Mouse (Mus musculus) mesoderm, embryonic 11.5 days (tissue): Measurements from ENCODE around the gene Zkscan1.
"Not testable (repeated sequence)": the region's sequence is repeated elsewhere in the genome, so short reads cannot be mapped to it uniquely, and the experiment has no call there.

Source experiments
- DNase-seq: peaks from one replicate; pipeline ENCODE4 v3.0.0-alpha.2; 2012; ENCODE audit warnings: low read depth, low spot score

Zkscan1 gene

DNA sequence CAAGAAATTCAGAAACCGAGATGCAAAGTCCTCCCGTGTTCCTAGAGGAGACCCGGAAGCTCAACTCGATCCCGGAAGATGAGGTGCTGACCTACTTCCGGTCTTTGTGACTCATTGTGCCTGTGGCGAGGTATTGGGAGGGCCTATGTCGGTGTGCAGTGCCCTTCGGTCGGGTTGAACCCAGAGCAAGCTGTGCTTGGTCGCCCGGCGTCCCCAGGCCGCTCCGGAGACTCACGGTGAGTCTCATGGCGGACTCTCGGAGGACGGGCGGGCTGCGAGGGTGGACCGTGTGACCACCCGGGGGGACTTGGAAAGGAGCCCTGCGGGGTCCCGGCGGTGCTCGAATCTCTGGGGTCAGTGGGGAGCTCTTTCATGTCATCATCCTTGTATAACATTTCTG is at the start of gene Zkscan1:
Gene Zkscan1, plus strand, starts transcription at position 89 of the 400 bp plus-strand sequence.
- peak; percentile 92 for DNase-seq

DNA sequence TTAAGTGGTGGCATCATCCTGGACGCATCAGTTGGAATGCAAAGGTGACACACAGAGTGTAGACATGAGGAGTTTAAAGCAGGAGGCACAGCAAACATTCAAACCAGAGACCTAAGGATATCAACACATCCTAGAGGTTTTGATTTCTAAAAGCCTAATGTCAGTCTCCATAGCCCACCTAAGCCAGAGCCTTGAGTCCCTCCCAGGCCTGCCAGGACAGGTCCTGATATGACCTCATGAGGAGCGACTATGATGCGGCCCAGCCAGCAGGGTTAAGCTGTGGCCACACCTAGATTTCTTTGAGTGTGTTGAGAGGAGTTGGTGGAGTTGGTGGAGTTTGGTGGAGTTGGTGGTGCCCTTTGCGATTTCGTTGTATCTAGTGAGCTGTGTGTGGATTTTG is 32.0 kb upstream of the Zkscan1 start, which contains the start of gene Smok3c:
Gene Smok3c, plus strand, starts transcription at position 301 of the 400 bp plus-strand sequence.
- not testable (repeated sequence) for DNase-seq

DNA sequence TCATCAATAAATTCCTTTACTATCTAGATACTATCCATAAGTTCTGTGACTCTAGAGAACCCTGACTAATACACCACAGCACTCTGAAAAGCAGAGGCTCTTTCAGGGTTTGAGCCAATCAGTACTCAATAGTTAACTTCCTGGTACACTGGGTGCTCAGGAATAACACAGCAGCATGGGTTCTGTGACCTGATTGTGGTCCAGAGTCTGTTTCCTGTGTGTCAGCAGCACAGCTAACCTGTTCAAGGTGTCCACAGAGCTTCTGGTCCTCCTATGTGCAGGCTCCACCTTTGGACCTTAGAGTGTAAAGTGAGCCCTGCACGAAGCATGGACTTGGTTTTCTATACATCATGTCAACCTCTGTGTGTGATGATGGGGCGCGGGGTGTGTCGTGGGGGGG is 11.1 kb upstream of the Zkscan1 start:
- DNase-seq = no peak

DNA sequence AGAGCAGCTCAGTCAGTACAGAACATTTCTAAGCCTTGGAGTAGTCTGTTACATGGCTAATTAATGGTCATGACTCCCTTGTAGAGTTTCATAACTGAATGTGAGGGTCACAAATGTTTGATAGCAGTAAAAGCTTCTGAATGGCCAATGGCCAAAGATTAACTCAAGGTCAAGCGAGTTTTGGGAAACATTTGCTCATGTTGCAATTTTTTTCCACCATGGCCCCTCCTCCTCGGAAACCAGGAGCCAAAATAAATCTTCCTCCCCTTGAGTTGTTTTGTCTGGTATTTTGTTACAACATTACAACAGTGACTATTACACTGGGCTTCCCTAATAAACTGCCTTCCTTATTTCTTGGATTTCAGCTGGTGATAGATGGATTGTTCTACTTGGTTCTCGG is 9.2 kb upstream of the Zkscan1 start:
- DNase-seq = no peak

DNA sequence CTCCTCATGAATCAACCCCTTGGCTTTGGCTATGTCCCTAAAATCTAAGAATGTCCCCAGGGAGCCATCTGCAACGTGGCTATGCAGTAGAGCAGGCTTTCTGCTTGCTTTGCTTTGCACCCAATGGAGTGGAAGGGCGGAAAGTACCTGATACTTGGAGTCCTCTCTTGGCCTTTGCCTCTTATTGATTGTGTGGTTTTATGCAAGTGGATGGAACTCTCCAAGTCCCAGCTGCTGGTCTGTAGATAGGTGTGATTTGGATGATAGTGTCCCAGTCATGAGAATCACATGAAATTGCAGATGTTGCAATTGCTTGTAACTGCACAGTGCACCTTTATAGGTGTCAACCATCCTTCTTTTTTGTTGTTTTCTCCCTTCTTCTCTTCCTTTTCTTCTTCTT is 8.7 kb upstream of the Zkscan1 start:
- no peak for DNase-seq

DNA sequence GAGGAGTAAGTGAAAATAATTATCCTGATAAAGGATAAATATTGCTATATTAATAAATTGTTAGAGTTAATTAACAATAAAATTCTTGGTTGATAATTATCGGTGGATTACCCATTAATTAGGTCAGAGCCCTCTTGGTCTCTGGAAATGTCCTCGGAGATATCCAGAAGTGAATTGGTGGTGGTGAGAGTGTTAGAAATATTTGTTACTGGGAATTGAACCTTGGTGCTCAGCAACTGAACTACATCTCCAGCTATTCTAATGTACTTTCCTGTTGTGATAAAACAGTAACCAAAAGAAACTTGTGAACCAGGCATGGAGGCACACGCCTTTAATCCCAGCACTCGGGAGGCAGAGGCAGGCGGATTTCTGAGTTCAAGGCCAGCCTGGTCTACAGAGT is 4.4 kb upstream of the Zkscan1 start:
- DNase-seq = no peak

DNA sequence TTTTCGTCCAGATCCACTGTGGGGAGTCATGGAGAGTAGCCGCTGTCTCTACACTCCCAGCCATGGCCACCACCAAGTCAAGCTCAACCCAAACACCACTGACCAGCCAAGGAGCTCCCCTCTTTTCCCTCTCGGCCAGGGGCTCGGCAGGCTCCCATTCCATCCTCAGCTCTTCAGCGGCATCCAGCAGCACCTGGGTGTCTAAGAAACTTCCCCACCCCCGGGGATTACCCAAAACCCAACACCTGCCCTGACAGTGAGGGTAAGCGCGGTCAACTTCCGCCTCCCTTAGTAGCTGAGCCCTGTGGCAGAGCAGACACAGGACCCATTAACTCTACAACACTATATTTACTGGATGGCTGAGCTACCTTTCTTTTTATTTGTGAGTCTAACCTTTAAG is 3.4 kb upstream of the Zkscan1 start:
- no peak for DNase-seq

DNA sequence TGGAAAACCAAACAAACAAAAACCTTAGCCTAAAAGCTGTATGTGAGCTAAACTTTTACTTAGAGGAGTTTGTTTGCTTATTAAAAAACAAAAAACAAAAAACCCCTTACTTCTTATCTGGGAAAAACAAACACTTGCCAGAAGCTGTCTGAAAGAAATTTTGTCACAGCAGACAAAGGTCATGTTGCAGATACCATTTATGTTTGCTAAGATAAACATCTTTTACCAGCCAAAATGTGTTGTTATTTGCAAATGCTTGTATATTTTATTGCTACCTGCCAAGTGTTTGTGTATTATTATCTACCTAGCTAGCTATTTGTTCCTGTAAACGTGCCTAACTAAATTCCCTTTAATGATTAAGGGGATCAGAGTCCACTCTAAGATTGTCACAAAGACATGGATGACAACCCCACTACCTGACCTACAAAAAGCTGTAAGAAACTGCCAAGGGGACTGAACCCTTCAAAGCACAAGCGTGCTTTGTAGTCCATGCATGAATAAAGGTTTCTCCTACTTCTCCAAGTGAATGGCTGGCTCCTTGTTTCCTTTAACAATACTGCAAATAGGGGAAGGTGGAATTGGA is 1.5 kb upstream of the Zkscan1 start:
- no peak for DNase-seq

DNA sequence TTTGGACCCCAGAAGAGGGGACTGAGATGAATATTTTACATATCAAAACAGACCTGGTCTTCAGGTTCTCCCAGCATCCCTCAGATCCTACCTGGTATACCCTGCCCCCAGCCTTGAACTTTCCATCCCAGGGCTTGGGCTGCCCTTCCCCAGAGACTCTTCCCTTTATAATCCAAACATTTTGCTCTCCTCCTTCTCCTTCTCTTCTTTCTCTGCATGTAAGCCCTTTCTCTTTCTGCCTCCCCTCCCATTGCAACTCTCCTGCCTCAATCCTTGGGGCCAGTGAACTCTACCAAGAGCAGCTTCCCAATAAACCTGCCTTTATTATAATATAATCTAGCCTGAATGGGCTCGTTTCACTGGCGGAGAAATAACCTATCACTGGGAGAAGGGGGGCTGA is 948 bp upstream of the Zkscan1 start:
- no peak for DNase-seq

DNA sequence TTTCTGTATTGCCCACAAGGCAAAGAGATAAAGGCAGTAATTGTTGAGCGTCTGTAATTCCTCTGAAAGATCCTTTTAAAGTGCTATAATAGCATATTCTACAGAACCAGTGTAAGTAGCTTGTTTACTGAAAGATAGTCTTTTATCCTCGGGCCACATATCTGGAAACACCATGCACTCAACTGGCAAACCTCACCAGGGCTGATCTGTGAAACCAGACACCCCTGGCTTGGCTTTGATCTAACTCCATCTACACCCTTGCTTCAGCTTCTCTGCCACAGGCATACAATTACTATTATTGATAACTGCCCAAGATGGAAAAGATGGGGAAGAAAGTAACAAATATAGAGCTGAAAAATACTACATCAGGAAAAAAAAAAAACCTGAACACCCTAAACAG is 377 bp upstream of the Zkscan1 start:
- DNase-seq = no peak

DNA sequence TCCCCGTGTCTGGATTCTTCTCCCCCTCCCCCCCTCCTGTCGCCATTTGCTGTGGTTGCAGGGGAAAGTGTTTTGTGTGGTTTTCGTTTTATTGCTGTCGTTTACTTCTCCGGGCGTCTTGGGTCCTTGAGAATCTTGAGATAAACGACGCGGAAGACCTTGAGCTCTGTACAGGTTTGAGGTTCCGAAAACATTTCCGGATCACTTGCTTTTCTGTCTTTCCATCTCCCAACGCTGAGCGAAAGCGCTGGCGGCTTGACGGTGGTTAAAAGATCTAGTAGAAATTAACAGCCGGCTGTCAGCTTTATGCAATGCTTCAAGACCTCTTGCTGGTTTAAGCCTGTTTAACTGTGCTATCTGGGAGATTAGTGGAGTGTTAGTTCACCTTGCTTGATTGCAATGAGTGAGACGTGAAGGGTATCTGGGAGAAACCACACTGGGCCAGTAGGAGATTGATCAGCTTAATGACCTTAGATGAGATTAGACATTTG is 582 bp downstream of the Zkscan1 start:
- DNase-seq = peak; percentile 14

DNA sequence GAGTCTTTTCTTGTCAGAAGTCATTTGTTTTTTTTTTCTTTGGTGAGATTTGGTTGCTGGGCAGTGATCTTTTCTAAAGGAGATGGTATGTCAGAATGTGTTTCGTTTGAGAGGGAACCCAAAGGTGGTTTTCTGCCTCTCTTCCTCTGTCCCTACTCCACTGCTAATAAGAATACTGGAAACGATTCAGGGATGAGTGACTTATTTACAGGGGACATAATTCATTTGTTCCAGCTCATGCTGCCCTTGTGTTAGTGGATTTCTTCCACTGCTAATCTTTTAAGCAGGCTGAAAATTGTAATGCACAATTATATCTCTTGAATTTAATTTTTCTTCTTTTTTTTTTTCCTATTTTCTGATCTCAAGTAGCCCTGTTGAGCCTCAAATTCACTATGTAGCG is 2.0 kb downstream of the Zkscan1 start:
- DNase-seq = no peak

DNA sequence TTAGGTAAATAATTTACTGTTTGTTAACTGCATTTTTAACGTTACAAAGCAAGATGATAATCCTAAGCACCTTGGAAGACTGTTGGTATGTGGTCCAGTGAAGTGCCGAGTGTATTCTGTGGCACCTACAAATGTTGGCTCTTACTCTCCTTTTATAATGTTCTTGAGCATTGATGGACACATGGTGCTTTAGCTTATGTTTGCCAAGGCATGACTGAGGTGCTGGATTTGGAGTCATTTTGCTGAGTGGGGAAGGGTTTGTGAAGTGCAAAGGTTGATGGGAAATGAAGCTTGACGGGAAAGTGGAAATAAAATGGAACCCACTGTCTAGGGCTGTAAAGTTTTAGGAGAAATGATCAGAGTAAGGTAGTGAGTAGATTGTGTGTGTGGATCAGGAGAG is 3.5 kb downstream of the Zkscan1 start:
- no peak for DNase-seq

DNA sequence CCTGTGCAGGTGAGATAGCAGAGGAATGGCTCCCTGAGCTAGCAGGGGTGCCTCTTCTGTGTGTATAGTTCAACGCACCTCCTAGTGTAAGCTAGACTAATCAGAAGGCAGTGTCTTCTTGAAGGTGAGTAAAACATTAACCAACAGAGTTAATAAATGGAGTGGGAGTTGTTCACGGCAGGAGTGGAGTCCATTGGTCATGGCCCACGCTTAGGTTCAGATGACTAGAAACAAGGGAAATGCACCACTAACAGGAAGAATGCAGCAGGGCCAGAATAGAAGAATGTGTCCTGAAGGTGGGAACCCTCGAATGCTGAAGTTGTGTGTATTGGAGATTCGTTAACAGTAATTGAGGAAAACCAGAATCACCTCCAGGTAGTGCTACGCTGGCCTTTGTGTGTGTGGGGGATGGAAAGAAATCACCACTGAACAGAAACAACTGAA is 4.2 kb downstream of the Zkscan1 start:
- no peak for DNase-seq

DNA sequence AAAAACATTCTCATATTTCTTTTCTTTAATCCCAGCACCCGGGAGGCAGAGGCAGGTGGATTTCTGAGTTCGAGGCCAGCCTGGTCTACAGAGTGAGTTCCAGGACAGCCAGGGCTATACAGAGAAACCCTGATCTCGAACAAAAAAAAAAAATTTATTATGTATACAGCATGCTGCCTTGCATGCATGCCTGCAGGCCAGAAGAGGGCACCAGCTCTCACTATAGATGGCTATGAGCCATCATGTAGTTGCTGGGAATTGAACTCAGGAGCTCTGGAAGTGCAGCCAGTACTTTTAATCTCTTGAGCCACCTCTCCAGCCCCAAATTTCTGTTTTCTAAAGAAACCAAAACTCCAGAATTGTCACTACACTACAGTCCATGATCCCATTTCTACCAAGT is 5.4 kb downstream of the Zkscan1 start:
- DNase-seq = no peak

DNA sequence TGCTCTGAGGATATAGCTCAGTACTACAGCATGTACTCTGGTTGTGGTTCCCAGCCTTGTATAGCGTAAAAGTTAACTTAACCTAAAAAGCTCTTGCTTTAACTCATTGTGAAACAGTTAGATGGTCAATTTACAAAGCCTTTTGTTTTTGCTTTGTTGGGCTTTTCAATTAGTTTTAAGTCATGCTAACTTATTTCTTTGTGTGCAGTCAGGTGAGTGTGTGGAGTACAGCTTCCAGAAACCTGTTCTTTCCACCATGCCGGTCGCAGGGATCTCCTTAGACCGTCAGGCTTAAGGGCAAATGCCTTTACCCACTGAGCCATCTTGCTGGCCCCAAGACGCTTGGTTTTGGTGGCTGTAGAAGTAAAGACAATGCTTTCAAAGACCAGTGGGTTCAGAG is 5.9 kb downstream of the Zkscan1 start:
- DNase-seq = no peak

DNA sequence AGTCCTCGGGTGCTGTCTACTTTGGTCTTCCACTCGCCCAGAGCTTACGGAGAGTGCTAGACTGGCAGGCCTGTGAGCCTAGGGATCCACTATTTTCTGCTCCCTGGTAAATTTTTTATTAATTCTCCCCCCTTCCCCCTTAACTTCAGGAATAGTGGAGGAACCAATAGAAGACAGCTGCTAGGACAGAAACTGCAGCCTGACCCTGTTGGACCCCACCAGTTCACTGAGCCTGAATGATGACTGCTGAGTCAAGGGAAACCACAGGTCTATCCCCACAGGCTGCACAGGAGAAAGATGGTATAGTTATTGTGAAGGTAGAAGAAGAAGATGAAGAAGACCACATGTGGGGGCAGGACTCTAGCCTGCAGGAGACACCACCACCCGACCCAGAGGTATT is 7.9 kb downstream of the Zkscan1 start:
- DNase-seq = no peak

DNA sequence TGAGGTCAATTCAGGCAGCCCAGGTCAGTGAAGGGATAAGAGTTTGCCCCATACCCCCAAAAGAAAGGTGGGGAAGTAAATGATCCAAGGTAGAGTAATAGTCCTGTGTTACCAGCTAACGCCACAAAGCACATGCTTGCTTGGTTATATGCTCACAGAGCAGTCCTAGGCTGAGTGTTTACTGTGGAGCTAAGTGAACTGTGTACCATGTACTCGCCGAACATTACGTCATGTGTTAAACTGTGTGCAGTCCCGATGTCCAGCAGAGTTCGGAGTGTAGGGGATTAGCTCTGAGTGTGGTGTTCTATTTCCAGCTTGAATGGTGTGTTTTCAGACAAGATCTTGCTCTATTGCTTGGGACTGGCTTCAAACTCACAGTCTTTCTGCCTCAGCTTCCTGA is 9.6 kb downstream of the Zkscan1 start:
- DNase-seq = no peak

DNA sequence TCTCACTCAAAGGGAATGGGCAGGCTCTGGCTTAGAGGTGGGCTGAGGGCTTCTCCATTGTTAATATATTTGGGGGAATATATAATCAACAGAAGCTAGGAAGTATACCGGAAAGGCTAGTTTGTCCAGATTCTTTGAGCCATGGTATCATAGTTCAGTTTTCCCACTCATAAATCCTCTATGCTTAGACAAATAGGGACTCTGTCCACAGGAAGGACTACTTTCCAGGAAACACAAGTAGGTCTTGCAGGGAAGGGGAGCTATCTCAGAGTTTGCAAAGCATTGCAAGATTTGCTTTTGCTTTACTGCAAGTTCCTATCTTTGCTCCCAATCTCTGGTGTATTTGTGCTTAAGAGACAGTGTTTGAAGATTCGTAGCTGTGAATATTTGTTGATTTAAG is 20.1 kb downstream of the Zkscan1 start:
- no peak for DNase-seq

DNA sequence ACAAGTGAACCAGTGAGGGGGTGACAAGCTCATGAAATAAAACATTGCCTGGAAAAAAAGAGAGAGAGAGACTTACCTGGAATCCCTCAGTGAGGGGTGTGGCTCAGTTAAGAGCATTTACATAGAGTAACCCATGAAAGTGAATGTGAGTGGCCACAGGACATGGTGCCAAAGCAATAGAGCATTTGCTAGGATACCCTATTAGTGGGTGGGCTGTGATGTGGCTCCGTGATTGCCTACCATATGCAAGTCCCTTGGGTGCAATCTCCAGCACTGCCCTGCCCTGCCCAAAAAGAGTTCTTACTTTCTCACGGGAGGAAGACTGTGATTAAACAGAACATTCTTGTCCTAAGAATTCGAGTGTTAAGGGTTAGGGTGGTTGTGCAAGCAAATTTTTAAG is 22.2 kb downstream of the Zkscan1 start:
- DNase-seq = no peak

DNA sequence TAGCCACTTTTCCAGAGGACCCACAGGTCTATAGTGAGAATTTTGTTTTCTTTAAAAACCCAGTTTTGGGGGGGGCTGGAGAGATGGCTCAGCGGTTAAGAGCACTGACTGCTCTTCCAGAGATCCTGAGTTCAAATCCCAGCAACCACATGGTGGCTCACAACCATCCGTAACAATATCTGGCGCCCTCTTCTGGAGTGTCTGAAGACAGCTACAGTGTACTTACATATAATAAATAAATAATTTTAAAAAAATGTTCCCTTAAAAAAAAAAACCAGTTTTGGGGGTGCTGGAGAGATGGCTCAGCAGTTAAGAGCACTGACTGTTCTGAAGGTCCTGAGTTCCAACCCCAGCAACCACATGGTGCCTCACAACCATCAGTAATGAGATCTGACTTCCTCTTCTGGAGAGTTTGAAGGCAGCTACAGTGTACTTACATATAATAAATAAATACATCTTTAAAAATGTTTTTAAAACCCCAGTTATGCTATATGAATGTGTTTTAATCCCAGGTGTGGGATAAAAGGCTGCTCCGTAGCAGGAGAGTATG is 25.0 kb downstream of the Zkscan1 start:
- DNase-seq = not testable (repeated sequence)

DNA sequence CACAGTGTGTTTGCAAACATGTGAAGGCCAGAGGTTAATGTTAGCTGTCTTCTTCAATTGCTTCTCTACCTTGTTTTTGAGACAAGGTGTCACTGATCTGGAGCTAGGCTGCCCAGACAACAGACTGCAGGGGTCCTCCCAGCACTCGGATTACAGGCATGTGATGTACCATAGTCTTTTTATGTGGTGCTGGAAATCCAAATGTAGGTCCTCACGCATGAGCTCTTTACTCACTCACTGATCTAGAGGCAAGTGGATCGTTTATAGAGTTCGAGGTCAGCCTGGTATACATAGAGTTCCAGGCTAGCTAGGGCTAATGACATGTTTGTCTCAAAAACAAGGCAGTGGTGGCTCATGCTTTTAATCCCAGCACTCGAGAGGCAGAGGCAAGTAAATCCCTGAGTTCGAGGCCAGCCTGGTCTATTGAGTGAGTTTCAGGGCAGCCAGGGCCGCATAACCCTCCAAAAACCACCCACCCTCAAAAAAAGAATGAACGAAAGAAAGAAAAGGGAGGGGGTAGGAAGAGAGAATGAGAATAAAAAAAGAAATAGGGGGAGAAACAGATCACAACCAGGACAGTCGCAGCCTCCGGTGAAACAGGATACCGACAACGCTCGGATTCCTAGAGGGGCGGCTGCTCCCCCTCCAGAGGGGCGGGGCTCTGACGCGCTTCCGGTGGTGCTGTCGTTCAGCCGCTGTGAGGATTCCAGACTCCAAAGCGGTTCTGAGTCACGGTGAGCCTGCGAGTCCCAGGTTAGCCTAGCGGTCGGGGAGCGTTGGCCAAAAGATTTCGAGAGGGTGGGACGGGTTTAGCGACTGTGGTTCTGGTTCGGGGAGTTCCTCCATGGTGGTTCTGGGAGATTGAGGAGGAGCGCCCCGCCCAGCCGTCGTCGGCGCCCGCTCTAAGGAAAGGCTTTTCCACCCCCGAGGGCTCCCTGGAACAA is 31.6 kb downstream of the Zkscan1 start, which contains the start of gene Zscan21:
Gene Zscan21, plus strand, starts transcription at position 649 of the 944 bp plus-strand sequence.
- peak; percentile 91 for DNase-seq
